Mouse (Mus musculus): ENCODE data around the gene Dmrtc2. TPM values are rescaled to one million over a fixed set of nuclear protein-coding genes. Genes with fewer than 3 reads are reported as not detected.
"Not testable (repeated sequence)": the region's sequence is repeated elsewhere in the genome, so short reads cannot be mapped to it uniquely, and the experiment has no call there.

The Dmrtc2 gene
- polyA plus RNA-seq (2011; ENCODE audit: insufficient read depth, insufficient read length, low replicate concordance, missing spikeins) = not detected in 2 replicates

GRCm38 (mm10) chr7:24869532-24870165 is at the start of gene Dmrtc2, which contains the start of gene Lypd4:
Gene Dmrtc2 (plus strand): TSS chr7:24870057.
Gene Lypd4 (minus strand): TSS chr7:24869941.
- Histone ChIP-seq H3K4me1 (ENCODE audit: control insufficient read depth, insufficient read depth, low read length) (no peaks in the 10 kb centered on the region; the same call in 1 of the 2 replicates), H3K27ac (ENCODE audit: control insufficient read depth, insufficient read depth, low read depth, low read length, poor library complexity) (no peak within 1 kb of the TSS), H3K4me3 (replicated peaks; ENCODE audit: control insufficient read depth, low read depth, low read length) (no peak within 1 kb of the TSS)
- WGBS = 74% methylated on average over 41 of the region's 41 CpGs
- TF ChIP-seq CTCF (IDR thresholded peaks at IDR 0.05; ENCODE audit: control insufficient read depth, insufficient read depth, low read length) (no peak), POLR2A (IDR thresholded peaks at IDR 0.05; ENCODE audit: borderline replicate concordance, control insufficient read depth, low read depth, low read length) (no peak)

- H3K4me3 ChIP-seq (replicated peaks; ENCODE audit: control insufficient read depth, low read depth, low read length) = no peak overlapping the region
- H3K4me1 ChIP-seq (ENCODE audit: control insufficient read depth, insufficient read depth, low read length) = peaks cover 3% of the 10 kb centered on the region; the same call in 1 of the 2 replicates
- H3K27ac ChIP-seq (ENCODE audit: control insufficient read depth, insufficient read depth, low read depth, low read length, poor library complexity) = no peak overlapping the region
- 5% methylated on average over 7 of the region's 7 CpGs for WGBS
- TF ChIP-seq CTCF (IDR thresholded peaks at IDR 0.05; ENCODE audit: control insufficient read depth, insufficient read depth, low read length) (no peak), POLR2A (IDR thresholded peaks at IDR 0.05; ENCODE audit: borderline replicate concordance, control insufficient read depth, low read depth, low read length) (no peak)
Measured at GRCm38 (mm10) chr7:24824452-24824851, 45.4 kb upstream of the Dmrtc2 start.

GRCm38 (mm10) chr7:24827181-24827580 is 42.7 kb upstream of the Dmrtc2 start:
- no peak overlapping the region for H3K27ac ChIP-seq (ENCODE audit: control insufficient read depth, insufficient read depth, low read depth, low read length, poor library complexity)
- no peak for TF ChIP-seq CTCF (IDR thresholded peaks at IDR 0.05; ENCODE audit: control insufficient read depth, insufficient read depth, low read length)
- no peak for TF ChIP-seq POLR2A (IDR thresholded peaks at IDR 0.05; ENCODE audit: borderline replicate concordance, control insufficient read depth, low read depth, low read length)
- no peaks in the 10 kb centered on the region for H3K4me1 ChIP-seq (ENCODE audit: control insufficient read depth, insufficient read depth, low read length)
- no peak overlapping the region for H3K4me3 ChIP-seq (replicated peaks; ENCODE audit: control insufficient read depth, low read depth, low read length)
- WGBS = 82% methylated on average over 4 of the region's 4 CpGs

- H3K4me3 ChIP-seq (replicated peaks; ENCODE audit: control insufficient read depth, low read depth, low read length); H3K4me1 ChIP-seq (ENCODE audit: control insufficient read depth, insufficient read depth, low read length): not testable (repeated sequence)
- peak overlapping the region; percentile 85 for H3K27ac ChIP-seq (ENCODE audit: control insufficient read depth, insufficient read depth, low read depth, low read length, poor library complexity)
- 20% methylated on average over 13 of the region's 13 CpGs for WGBS
Measured at GRCm38 (mm10) chr7:24838732-24839409, 31.0 kb upstream of the Dmrtc2 start.

- Histone ChIP-seq H3K4me1 (ENCODE audit: control insufficient read depth, insufficient read depth, low read length) (peaks cover 2% of the 10 kb centered on the region; the same call in 1 of the 2 replicates), H3K27ac (ENCODE audit: control insufficient read depth, insufficient read depth, low read depth, low read length, poor library complexity) (peak overlapping the region; percentile 85), H3K4me3 (replicated peaks; ENCODE audit: control insufficient read depth, low read depth, low read length) (no peak overlapping the region)
- TF ChIP-seq POLR2A (IDR thresholded peaks at IDR 0.05; ENCODE audit: borderline replicate concordance, control insufficient read depth, low read depth, low read length) = no peak
- no peak for TF ChIP-seq CTCF (IDR thresholded peaks at IDR 0.05; ENCODE audit: control insufficient read depth, insufficient read depth, low read length)
- WGBS = 28% methylated on average over 8 of the region's 8 CpGs
Measured at GRCm38 (mm10) chr7:24839410-24839808, 30.4 kb upstream of the Dmrtc2 start.

- Histone ChIP-seq H3K4me1 (ENCODE audit: control insufficient read depth, insufficient read depth, low read length) (peaks cover 4% of the 10 kb centered on the region), H3K27ac (ENCODE audit: control insufficient read depth, insufficient read depth, low read depth, low read length, poor library complexity) (no peak overlapping the region), H3K4me3 (replicated peaks; ENCODE audit: control insufficient read depth, low read depth, low read length) (no peak overlapping the region)
- WGBS = 79% methylated on average over 3 of the region's 3 CpGs
- TF ChIP-seq POLR2A (IDR thresholded peaks at IDR 0.05; ENCODE audit: borderline replicate concordance, control insufficient read depth, low read depth, low read length) = no peak
- no peak for TF ChIP-seq CTCF (IDR thresholded peaks at IDR 0.05; ENCODE audit: control insufficient read depth, insufficient read depth, low read length)
Measured at GRCm38 (mm10) chr7:24840331-24840730, 29.5 kb upstream of the Dmrtc2 start.

GRCm38 (mm10) chr7:24841009-24841408 is 28.8 kb upstream of the Dmrtc2 start:
- peaks cover 4% of the 10 kb centered on the region for H3K4me1 ChIP-seq (ENCODE audit: control insufficient read depth, insufficient read depth, low read length)
- H3K4me3 ChIP-seq (replicated peaks; ENCODE audit: control insufficient read depth, low read depth, low read length) = no peak overlapping the region
- H3K27ac ChIP-seq (ENCODE audit: control insufficient read depth, insufficient read depth, low read depth, low read length, poor library complexity) = no peak overlapping the region
- TF ChIP-seq CTCF (IDR thresholded peaks at IDR 0.05; ENCODE audit: control insufficient read depth, insufficient read depth, low read length) (no peak), POLR2A (IDR thresholded peaks at IDR 0.05; ENCODE audit: borderline replicate concordance, control insufficient read depth, low read depth, low read length) (no peak)
- 76% methylated on average over 4 of the region's 4 CpGs for WGBS

GRCm38 (mm10) chr7:24844144-24844543 is 25.7 kb upstream of the Dmrtc2 start:
- Histone ChIP-seq H3K27ac (ENCODE audit: control insufficient read depth, insufficient read depth, low read depth, low read length, poor library complexity) (no peak overlapping the region), H3K4me3 (replicated peaks; ENCODE audit: control insufficient read depth, low read depth, low read length) (no peak overlapping the region), H3K4me1 (ENCODE audit: control insufficient read depth, insufficient read depth, low read length) (peaks cover 2% of the 10 kb centered on the region)
- no peak for TF ChIP-seq POLR2A (IDR thresholded peaks at IDR 0.05; ENCODE audit: borderline replicate concordance, control insufficient read depth, low read depth, low read length)
- TF ChIP-seq CTCF (IDR thresholded peaks at IDR 0.05; ENCODE audit: control insufficient read depth, insufficient read depth, low read length) = no peak
- WGBS = 60% methylated on average over 5 of the region's 5 CpGs
